Mouse (Mus musculus): ENCODE data around the gene Plcl1. TPM values are rescaled to one million over a fixed set of nuclear protein-coding genes. Genes with fewer than 3 reads are reported as not detected.

The Plcl1 gene
- polyA plus RNA-seq, 1 experiment from 2014 or later = 1.7 TPM

GRCm38 (mm10) chr1:55528547-55529304 lies 123.0 kb downstream of the Plcl1 start:
- Histone ChIP-seq H3K27ac (no peak overlapping the region), H3K36me3 (no peaks in the 10 kb centered on the region), H3K9me3 (no peaks in the 10 kb centered on the region), H3K27me3 (no peaks in the 10 kb centered on the region), H3K9ac (no peak overlapping the region), H3K4me1 (no peaks in the 10 kb centered on the region), H3K4me2 (replicated peaks) (no peak overlapping the region), H3K4me3 (no peak overlapping the region)
- 48% methylated on average over 7 of the region's 7 CpGs for WGBS
- ATAC-seq (ENCODE audit: insufficient number of reproducible peaks, insufficient read depth, low FRiP score, low TSS enrichment) = no peak

DNA sequence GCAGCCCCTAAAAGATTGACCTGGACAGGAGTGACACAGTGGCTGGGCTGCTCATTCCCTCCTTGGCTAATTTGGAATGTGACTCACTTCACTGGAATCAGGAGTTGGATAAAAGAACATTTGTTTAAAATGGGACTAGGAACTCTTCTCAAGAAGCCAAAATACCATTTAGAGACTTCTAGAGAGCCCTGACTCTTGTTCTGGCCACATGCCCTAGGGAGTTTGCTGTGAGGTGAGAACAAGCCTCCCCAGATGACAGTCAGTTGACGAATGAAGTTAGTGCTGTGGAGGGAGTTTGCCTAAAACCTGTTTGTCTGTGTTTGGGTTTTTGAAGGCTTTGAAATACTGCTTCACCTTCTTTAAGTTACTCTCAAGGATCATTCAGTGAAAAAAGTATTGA lies 128.1 kb downstream of the Plcl1 start:
- 59% methylated on average over 1 of the region's 1 CpGs for WGBS
- Histone ChIP-seq H3K9ac (no peak overlapping the region), H3K27ac (no peak overlapping the region), H3K36me3 (no peaks in the 10 kb centered on the region), H3K9me3 (no peaks in the 10 kb centered on the region), H3K4me1 (no peaks in the 10 kb centered on the region), H3K27me3 (no peaks in the 10 kb centered on the region), H3K4me3 (no peak overlapping the region), H3K4me2 (replicated peaks) (no peak overlapping the region)
- ATAC-seq (ENCODE audit: insufficient number of reproducible peaks, insufficient read depth, low FRiP score, low TSS enrichment) = no peak

DNA sequence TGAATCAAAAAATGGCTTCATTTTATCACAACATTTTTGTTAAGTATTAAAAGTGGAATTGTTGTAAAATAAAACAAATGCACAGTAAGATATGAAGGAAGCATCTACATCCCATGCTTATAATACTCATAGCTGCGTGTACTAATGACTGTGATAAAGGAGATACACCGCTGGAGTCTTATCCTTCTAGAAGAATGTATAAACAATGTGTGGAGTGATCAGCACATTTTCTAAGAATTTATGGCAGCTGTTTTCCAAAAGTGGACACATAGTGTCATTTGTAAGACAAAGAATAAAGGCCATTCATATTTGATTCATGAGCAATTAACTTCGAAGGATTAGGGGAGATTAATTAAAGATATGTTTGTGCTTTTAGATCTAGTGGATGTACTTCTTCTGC lies 148.7 kb downstream of the Plcl1 start:
- WGBS = 84% methylated on average over 3 of the region's 3 CpGs
- no peaks in the 10 kb centered on the region for H3K4me1 ChIP-seq
- no peak for ATAC-seq (ENCODE audit: insufficient number of reproducible peaks, insufficient read depth, low FRiP score, low TSS enrichment)
- H3K9me3 ChIP-seq = no peaks in the 10 kb centered on the region
- H3K36me3 ChIP-seq = no peaks in the 10 kb centered on the region
- no peak overlapping the region for H3K27ac ChIP-seq
- no peaks in the 10 kb centered on the region for H3K27me3 ChIP-seq
- H3K9ac ChIP-seq = no peak overlapping the region
- H3K4me3 ChIP-seq = no peak overlapping the region
- no peak overlapping the region for H3K4me2 ChIP-seq (replicated peaks)

DNA sequence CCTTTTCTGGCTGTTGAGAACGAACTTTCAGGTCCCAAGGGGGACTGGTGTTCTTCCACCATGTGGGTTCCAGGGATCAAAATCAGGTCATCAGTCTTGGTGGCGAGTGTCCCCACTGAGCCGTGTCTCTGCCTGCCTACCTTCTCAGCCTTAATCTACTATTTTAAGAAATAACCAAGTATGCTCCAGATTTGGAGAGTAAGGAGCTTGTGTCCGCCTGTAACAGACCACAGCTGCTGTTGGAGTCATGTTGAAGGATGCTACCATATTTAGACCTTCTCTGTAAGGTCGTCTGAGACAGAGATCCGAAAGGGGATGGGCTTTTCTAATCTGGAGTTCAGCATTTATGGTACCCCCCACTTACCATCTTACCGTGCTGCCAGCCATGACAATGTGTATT lies 152.2 kb downstream of the Plcl1 start:
- Histone ChIP-seq H3K4me2 (replicated peaks) (no peak overlapping the region), H3K4me3 (no peak overlapping the region), H3K9me3 (no peaks in the 10 kb centered on the region), H3K4me1 (no peaks in the 10 kb centered on the region), H3K9ac (no peak overlapping the region), H3K27me3 (no peaks in the 10 kb centered on the region), H3K36me3 (no peaks in the 10 kb centered on the region), H3K27ac (no peak overlapping the region)
- WGBS = 82% methylated on average over 7 of the region's 7 CpGs
- ATAC-seq (ENCODE audit: insufficient number of reproducible peaks, insufficient read depth, low FRiP score, low TSS enrichment) = no peak

- Histone ChIP-seq H3K4me3 (no peak overlapping the region), H3K27ac (no peak overlapping the region), H3K9ac (no peak overlapping the region), H3K9me3 (no peaks in the 10 kb centered on the region), H3K36me3 (no peaks in the 10 kb centered on the region), H3K4me1 (no peaks in the 10 kb centered on the region), H3K4me2 (replicated peaks) (no peak overlapping the region), H3K27me3 (no peaks in the 10 kb centered on the region)
- 84% methylated on average over 1 of the region's 1 CpGs for whole genome bisulfite sequencing
- no peak for ATAC-seq (ENCODE audit: insufficient number of reproducible peaks, insufficient read depth, low FRiP score, low TSS enrichment)
Measured at GRCm38 (mm10) chr1:55558409-55558808, 152.7 kb downstream of the Plcl1 start.

DNA sequence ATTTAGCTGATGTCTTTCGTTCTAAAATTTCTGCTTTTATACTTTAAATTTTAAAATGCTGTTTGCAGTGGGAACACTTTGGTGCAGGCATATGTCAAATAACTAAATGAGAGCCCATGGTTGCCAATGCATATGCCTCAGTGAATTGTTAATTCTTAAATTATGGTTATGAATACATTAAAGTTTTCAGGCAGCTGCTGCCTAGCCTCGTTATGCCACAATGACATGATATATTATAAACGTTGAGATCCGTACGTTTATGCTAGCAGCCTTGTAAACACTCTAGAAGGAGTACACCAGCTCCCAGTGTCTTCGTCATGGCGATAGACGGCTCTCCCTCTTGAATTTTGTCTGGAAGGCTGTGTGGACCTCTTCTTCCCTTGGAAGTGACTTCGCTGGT lies 154.3 kb downstream of the Plcl1 start:
- Histone ChIP-seq H3K9me3 (no peaks in the 10 kb centered on the region), H3K9ac (no peak overlapping the region), H3K27ac (no peak overlapping the region), H3K4me1 (no peaks in the 10 kb centered on the region), H3K36me3 (no peaks in the 10 kb centered on the region), H3K4me3 (no peak overlapping the region), H3K4me2 (replicated peaks) (no peak overlapping the region), H3K27me3 (no peaks in the 10 kb centered on the region)
- WGBS = 86% methylated on average over 9 of the region's 9 CpGs
- ATAC-seq (ENCODE audit: insufficient number of reproducible peaks, insufficient read depth, low FRiP score, low TSS enrichment) = no peak

DNA sequence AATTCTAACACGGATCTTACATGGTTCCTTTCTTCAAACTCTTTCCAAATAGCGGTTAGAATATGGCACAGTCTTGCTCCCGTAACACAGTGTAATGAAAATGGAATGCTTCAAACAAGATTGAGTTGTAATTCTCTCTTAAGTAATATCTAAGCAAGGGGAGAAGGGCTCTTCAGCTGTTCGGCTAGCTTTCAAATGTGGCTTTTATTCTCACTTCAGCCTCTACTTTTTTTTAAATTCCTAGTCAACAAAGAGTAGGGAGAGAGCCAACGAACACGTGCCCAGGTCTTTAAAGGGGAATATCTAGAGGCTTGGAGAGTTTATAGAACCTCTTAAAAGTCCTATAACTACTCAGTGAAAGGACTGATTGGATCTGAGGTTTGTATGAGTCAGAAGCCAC lies 160.2 kb downstream of the Plcl1 start:
- Histone ChIP-seq H3K4me3 (no peak overlapping the region), H3K4me1 (no peaks in the 10 kb centered on the region), H3K27ac (no peak overlapping the region), H3K9me3 (no peaks in the 10 kb centered on the region), H3K27me3 (no peaks in the 10 kb centered on the region), H3K36me3 (no peaks in the 10 kb centered on the region), H3K4me2 (replicated peaks) (no peak overlapping the region), H3K9ac (no peak overlapping the region)
- 79% methylated on average over 6 of the region's 6 CpGs for WGBS
- ATAC-seq (ENCODE audit: insufficient number of reproducible peaks, insufficient read depth, low FRiP score, low TSS enrichment) = no peak

DNA sequence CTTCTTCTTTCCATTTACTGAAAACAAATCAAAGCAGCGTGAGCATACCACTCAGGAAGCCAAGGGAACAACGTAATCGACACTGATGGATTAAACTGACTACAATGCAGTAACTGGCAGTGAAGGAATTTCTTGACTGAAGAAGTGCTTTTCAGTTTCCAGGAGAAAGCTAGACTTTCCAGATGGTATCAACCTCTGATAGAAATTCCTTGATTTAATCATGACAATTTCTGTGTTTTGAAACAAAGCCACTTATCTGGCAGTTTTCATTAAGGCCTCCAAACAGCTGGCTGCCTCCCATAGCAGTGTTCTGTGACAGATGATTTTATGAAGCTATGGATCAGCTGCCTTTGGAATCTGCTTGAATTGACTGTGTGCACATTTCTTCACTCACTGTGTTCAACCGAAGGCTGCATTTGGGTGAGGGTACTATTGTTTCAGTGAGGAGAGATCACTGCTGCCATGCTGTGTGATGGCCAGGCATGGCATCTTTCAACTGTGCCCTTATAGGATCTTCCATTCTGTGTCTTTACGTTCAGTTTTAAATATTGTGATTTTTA lies 162.2 kb downstream of the Plcl1 start:
- WGBS = 76% methylated on average over 5 of the region's 5 CpGs
- H3K9me3 ChIP-seq = no peaks in the 10 kb centered on the region
- H3K27ac ChIP-seq = no peak overlapping the region
- H3K9ac ChIP-seq = no peak overlapping the region
- H3K4me1 ChIP-seq = no peaks in the 10 kb centered on the region
- H3K4me2 ChIP-seq (replicated peaks) = no peak overlapping the region
- ATAC-seq (ENCODE audit: insufficient number of reproducible peaks, insufficient read depth, low FRiP score, low TSS enrichment) = no peak
- H3K4me3 ChIP-seq = no peak overlapping the region
- H3K36me3 ChIP-seq = no peaks in the 10 kb centered on the region
- H3K27me3 ChIP-seq = no peaks in the 10 kb centered on the region

GRCm38 (mm10) chr1:55570225-55570624 lies 164.5 kb downstream of the Plcl1 start:
- Histone ChIP-seq H3K9ac (no peak overlapping the region), H3K4me3 (no peak overlapping the region), H3K36me3 (no peaks in the 10 kb centered on the region), H3K4me1 (no peaks in the 10 kb centered on the region), H3K27ac (no peak overlapping the region), H3K27me3 (no peaks in the 10 kb centered on the region), H3K4me2 (replicated peaks) (no peak overlapping the region), H3K9me3 (no peaks in the 10 kb centered on the region)
- ATAC-seq (ENCODE audit: insufficient number of reproducible peaks, insufficient read depth, low FRiP score, low TSS enrichment) = no peak
- WGBS = 69% methylated on average over 5 of the region's 5 CpGs

DNA sequence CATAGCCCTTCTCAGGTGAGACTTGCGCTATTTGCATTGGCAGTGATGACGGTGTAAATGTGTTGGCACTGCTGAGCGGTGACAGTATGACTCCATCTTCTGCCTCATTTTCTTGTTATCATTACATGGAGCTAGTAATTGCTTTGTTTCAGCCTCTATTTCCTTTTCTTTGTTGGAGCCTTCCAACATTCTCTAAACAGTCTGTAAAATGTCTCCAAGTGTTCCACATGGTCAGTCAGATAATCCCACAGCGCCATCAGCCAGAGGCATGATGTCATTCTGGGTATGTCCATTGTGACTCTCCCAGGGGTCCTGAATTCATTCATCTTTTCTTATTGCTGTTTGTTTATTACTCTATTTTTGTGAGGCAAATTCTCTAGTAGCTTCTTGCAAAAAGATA lies 165.7 kb downstream of the Plcl1 start:
- Histone ChIP-seq H3K9me3 (no peaks in the 10 kb centered on the region), H3K4me3 (no peak overlapping the region), H3K27me3 (no peaks in the 10 kb centered on the region), H3K4me2 (replicated peaks) (no peak overlapping the region), H3K9ac (no peak overlapping the region), H3K4me1 (no peaks in the 10 kb centered on the region; the same call in 1 of the 2 replicates), H3K36me3 (no peaks in the 10 kb centered on the region), H3K27ac (no peak overlapping the region)
- 97% methylated on average over 4 of the region's 4 CpGs for WGBS
- ATAC-seq (ENCODE audit: insufficient number of reproducible peaks, insufficient read depth, low FRiP score, low TSS enrichment) = no peak

DNA sequence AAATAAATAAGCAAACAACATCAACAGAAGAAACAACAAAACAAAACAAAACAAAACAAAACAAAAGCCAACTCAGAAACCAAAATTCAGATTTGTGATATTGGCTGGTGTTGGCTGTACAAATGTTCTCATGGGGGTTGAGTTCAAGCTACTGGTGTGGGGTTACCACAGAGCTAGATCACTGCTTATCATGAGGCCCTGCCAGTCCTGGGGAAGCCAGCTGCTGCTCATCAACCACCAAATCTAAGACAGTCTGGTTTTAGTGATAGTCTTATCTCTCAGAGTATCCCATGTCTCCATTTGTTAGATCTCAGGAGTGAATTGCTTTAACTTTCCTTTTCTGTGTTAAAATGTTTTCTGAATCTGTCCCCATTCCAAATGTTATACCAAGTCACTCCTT lies 166.5 kb downstream of the Plcl1 start:
- Histone ChIP-seq H3K9ac (no peak overlapping the region), H3K4me1 (no peaks in the 10 kb centered on the region; the same call in 1 of the 2 replicates), H3K4me2 (replicated peaks) (no peak overlapping the region), H3K36me3 (no peaks in the 10 kb centered on the region), H3K27me3 (no peaks in the 10 kb centered on the region), H3K9me3 (no peaks in the 10 kb centered on the region), H3K27ac (no peak overlapping the region), H3K4me3 (no peak overlapping the region)
- no peak for ATAC-seq (ENCODE audit: insufficient number of reproducible peaks, insufficient read depth, low FRiP score, low TSS enrichment)

DNA sequence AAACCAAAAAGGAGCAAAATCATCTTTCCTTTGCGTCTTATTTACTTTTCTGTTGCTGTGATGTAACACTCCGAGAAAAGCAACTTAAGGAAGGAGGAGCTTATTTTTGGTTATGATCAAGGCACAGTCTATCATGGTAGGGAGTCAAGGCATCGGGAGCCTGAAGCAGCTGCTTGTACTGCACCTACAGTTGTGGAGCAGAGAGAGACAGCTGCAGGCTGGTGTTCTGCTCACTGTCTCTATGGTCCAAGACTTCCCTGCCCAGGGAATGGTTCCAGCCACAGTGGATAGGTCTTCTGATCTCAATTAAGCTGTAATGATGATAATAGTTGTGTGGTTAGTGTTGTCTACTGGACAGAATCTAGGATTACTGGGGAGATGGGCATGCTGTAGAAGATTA lies 166.9 kb downstream of the Plcl1 start:
- Histone ChIP-seq H3K4me3 (no peak overlapping the region), H3K27ac (no peak overlapping the region), H3K9me3 (no peaks in the 10 kb centered on the region), H3K4me2 (replicated peaks) (no peak overlapping the region), H3K9ac (no peak overlapping the region), H3K4me1 (no peaks in the 10 kb centered on the region; the same call in 1 of the 2 replicates), H3K27me3 (no peaks in the 10 kb centered on the region), H3K36me3 (no peaks in the 10 kb centered on the region)
- no peak for ATAC-seq (ENCODE audit: insufficient number of reproducible peaks, insufficient read depth, low FRiP score, low TSS enrichment)
- WGBS = 83% methylated on average over 3 of the region's 3 CpGs
